Mouse (Mus musculus) layer of hippocampus, adult 6 months (tissue): ENCODE data around the gene Stab2. TPM values are rescaled to one million over a fixed set of nuclear protein-coding genes. Genes with fewer than 3 reads are reported as not detected.

Experiments used
- long read RNA-seq, 2 experiments: library from polyadenylated mRNA; unstranded; transcript quantifications; one replicate each; pipeline ENCODE4 v2.0.0; 2019 to 2020
- polyA plus RNA-seq: library from polyadenylated mRNA; unstranded; fragments of <200 nt; fragmentation: Nextera tagmentation; gene quantifications from 2 replicates; pipeline ENCODE4 v1.2.3, GENCODE M21; 2021

Gene Stab2
- polyA plus RNA-seq, result 0.04 and 0.24 TPM in 2 replicates
- long read RNA-seq, experiment 1, partial matches to known transcripts, result 1 of 1 reads
- long read RNA-seq, experiment 1, other reads (novel, unspliced or antisense), result 0 of 1 reads
- long read RNA-seq, experiment 2, result 0 reads

GRCm38 (mm10) chr10:87007385-87008214 is at the start of gene Stab2:
Stab2 (minus strand) TSS chr10:87008025.

Other genes with a start within 250 kb of the Stab2 start
- not detected in 2 replicates for gene Gm49358, start 244.1 kb downstream of the Stab2 start, polyA plus RNA-seq
- gene Nt5dc3, start 229.0 kb downstream of the Stab2 start, polyA plus RNA-seq, result 6.8 and 7.0 TPM in 2 replicates
- gene 1700113H08Rik, start 50.0 kb upstream of the Stab2 start, polyA plus RNA-seq, result not detected in 2 replicates